Mouse (Mus musculus) kidney, postnatal 0 days (tissue): ENCODE measurements around the gene Slco1a4. TPM values are rescaled to one million over a fixed set of nuclear protein-coding genes. Genes with fewer than 3 reads are reported as not detected.

Experiments
- ATAC-seq: fragments of 200-750 bp; cut with Nextera tagmentation; replicated peaks from 2 replicates; pipeline ENCODE4 v1.8.0; 2017; ENCODE audit warnings: low read depth, moderate number of reproducible peaks, moderate TSS enrichment, moderate library complexity; ENCODE audit not compliant: low FRiP score
- DNase-seq: peaks from one replicate; pipeline ENCODE4 v3.0.0-alpha.2; 2016; ENCODE audit warnings: low spot score
- H3K27ac ChIP-seq: fragments of 300-500 bp; sonication (generic); 2 replicates; pipeline ENCODE4 v1.5.1; 2014; ENCODE audit warnings: mild to moderate bottlenecking
- H3K27me3 ChIP-seq: fragments of 300-500 bp; sonication (generic); 2 replicates; pipeline ENCODE4 v1.6.1; 2014; ENCODE audit warnings: low read length, mixed read lengths; ENCODE audit not compliant: insufficient read depth
- H3K36me3 ChIP-seq: fragments of 300-500 bp; sonication (generic); 2 replicates; pipeline ENCODE4 v1.6.1; 2014; ENCODE audit warnings: low read length, mixed read lengths; ENCODE audit not compliant: insufficient read depth
- H3K4me1 ChIP-seq: fragments of 300-500 bp; sonication (generic); replicated peaks from 2 replicates; pipeline ENCODE4 v1.6.1; 2014; ENCODE audit warnings: antibody characterized with exemption, low read length, mixed read lengths; ENCODE audit not compliant: insufficient read depth
- H3K4me2 ChIP-seq: fragments of 300-500 bp; sonication (generic); 2 replicates; pipeline ENCODE4 v1.6.1; 2014; ENCODE audit warnings: mild to moderate bottlenecking, low read length, moderate library complexity, mixed read lengths
- H3K4me3 ChIP-seq: fragments of 300-500 bp; sonication (generic); replicated peaks from 2 replicates; pipeline ENCODE4 v1.5.1; 2014; ENCODE audit warnings: low read depth, low read length
- H3K9ac ChIP-seq: fragments of 300-500 bp; sonication (generic); 2 replicates; pipeline ENCODE4 v1.6.1; 2014; ENCODE audit warnings: low read depth, low read length
- H3K9me3 ChIP-seq: fragments of 300-500 bp; sonication (generic); replicated peaks from 2 replicates; pipeline ENCODE4 v1.6.1; 2016; ENCODE audit warnings: low read length, inconsistent platforms, mixed read lengths
- CTCF ChIP-seq: IDR thresholded peaks from 2 replicates; pipeline ENCODE4 v1.5.1; 2016; ENCODE audit warnings: antibody characterized with exemption, low read depth, mild to moderate bottlenecking, moderate library complexity
- WGBS: fragments of 180-500 bp; shearing (Covaris S2); extraction: QIAGEN DNeasy Blood & Tissue Kit; methylation state at CpG from one replicate; pipeline ENCODE4 v1.1.7; 2014; 5-methylcytosine and 5-hydroxymethylcytosine counted together
- polyA plus RNA-seq: library from polyadenylated mRNA; unstranded; fragments of >200 nt; fragmentation: Nextera tagmentation; extraction: Ambion mirVana; gene quantifications from 2 replicates; pipeline ENCODE4 v1.2.1, GENCODE M21; 2015

Slco1a4 gene
- polyA plus RNA-seq, 1 experiment from 2014 or later = 3.9 TPM

- ATAC-seq (no peak), DNase-seq (no peak)
- Histone ChIP-seq H3K27ac (no peak overlapping the region), H3K9ac (no peak overlapping the region), H3K36me3 (no peaks in the 10 kb centered on the region), H3K4me2 (no peak overlapping the region), H3K27me3 (no peaks in the 10 kb centered on the region), H3K9me3 (no peaks in the 10 kb centered on the region), H3K4me3 (no peak overlapping the region), H3K4me1 (no peaks in the 10 kb centered on the region)
- 70% methylated on average over 2 of the region's 2 CpGs for WGBS
- TF ChIP-seq CTCF = no peak
Measured at GRCm38 (mm10) chr6:141774476-141774875, 81.5 kb downstream of the Slco1a4 start.

- Histone ChIP-seq H3K4me2 (no peak within 1 kb of the TSS), H3K36me3 (no peaks in the 10 kb centered on the region), H3K4me3 (no peak within 1 kb of the TSS), H3K9me3 (no peaks in the 10 kb centered on the region), H3K27me3 (no peaks in the 10 kb centered on the region), H3K4me1 (no peaks in the 10 kb centered on the region), H3K27ac (no peak within 1 kb of the TSS), H3K9ac (no peak within 1 kb of the TSS)
- 88% methylated on average over 3 of the region's 3 CpGs for WGBS
- DNase-seq (no peak), ATAC-seq (no peak)
- TF ChIP-seq CTCF = no peak
Measured at GRCm38 (mm10) chr6:141773710-141774109, 82.3 kb downstream of the Slco1a4 start, which contains the start of gene Gm5724. TSS of gene Gm5724 (minus strand) at chr6:141773810.

Other genes starting within 250 kb of the Slco1a4 start
- 0.03 and 0.15 TPM in 2 replicates for gene Slco1b2, start 226.7 kb downstream of the Slco1a4 start, polyA plus RNA-seq
- gene Gm5724, start 82.4 kb downstream of the Slco1a4 start, polyA plus RNA-seq = not detected in 2 replicates
- gene Slco1a1, start 90.8 kb upstream of the Slco1a4 start, polyA plus RNA-seq = 0.05 TPM in 1 of 2 replicates, not detected in the other
- gene Gm6614, start 155.2 kb upstream of the Slco1a4 start, polyA plus RNA-seq = not detected in 2 replicates